Mouse (Mus musculus): ENCODE results near the gene Pnkd. TPM values are rescaled to one million over a fixed set of nuclear protein-coding genes. Genes with fewer than 3 reads are reported as not detected.
A peak's percentile ranks its signal among the peaks of the same experiment; 100 is the strongest.

Pnkd gene
- 119 and 133 TPM in 2 replicates for polyA plus RNA-seq (2014; fragmentation: Nextera tagmentation; extraction: Ambion mirVana)

DNA sequence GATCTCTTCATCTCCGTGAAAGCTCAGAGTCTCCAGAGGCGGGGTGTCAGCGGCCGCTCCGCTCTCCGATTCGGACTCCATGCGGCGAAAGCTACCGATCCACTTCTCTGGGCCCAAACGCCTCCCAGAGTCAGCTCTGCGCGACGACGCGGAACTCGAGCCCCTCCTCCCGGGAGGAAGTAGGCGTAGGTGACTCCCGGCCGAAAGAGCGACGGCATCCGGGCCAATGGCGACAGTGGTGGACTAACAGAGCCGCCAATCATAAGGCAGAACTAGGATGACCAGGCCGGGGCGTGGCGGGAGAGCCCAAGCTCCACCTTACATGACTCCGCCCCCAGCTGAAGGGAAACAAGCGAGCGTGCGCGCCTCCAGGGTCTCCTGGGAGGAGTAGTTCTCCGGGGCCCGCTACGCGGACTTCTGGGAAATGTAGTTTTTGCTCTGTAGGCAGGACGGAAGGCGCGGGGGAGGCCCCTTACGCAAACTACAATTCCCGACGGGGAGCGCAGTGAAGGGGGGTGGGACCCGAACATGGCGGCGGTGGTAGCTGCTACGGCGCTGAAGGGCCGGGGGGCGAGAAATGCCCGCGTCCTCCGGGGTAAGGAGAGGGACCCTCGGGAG lies at the start of gene Pnkd, which contains the start of gene Aamp:
Gene Pnkd, plus strand, starts transcription at position 388 of the 618 bp plus-strand sequence.
Gene Aamp, minus strand, starts transcription at position 196 of the 618 bp plus-strand sequence.
- H3K27ac ChIP-seq (replicated peaks; ENCODE audit: low read depth, low read length): peak within 1 kb of the TSS; percentile 85
- peak within 1 kb of the TSS; percentile 85 for H3K4me2 ChIP-seq (ENCODE audit: low read depth, low read length)
- no peaks in the 10 kb centered on the region for H3K27me3 ChIP-seq (replicated peaks; ENCODE audit: control insufficient read depth, insufficient read depth, low read length)
- H3K9ac ChIP-seq (ENCODE audit: low read depth, low read length): peak within 1 kb of the TSS; percentile 90
- H3K4me3 ChIP-seq (ENCODE audit: low read depth, low read length): peak within 1 kb of the TSS; percentile 90
- H3K36me3 ChIP-seq (ENCODE audit: control insufficient read depth, insufficient read depth, low read length): peaks cover 51% of the 10 kb centered on the region
- DNase-seq (ENCODE audit: low spot score): peak; percentile 100
- H3K9me3 ChIP-seq (ENCODE audit: control insufficient read depth, low read length): no peaks in the 10 kb centered on the region
- under 1% methylated on average over 51 of the region's 56 CpGs for WGBS
- peak; percentile 98 for ATAC-seq (ENCODE audit: low read depth)
- H3K4me1 ChIP-seq (ENCODE audit: control insufficient read depth, insufficient read depth, low read length): peaks cover 4% of the 10 kb centered on the region; the same call in 1 of the 2 replicates

DNA sequence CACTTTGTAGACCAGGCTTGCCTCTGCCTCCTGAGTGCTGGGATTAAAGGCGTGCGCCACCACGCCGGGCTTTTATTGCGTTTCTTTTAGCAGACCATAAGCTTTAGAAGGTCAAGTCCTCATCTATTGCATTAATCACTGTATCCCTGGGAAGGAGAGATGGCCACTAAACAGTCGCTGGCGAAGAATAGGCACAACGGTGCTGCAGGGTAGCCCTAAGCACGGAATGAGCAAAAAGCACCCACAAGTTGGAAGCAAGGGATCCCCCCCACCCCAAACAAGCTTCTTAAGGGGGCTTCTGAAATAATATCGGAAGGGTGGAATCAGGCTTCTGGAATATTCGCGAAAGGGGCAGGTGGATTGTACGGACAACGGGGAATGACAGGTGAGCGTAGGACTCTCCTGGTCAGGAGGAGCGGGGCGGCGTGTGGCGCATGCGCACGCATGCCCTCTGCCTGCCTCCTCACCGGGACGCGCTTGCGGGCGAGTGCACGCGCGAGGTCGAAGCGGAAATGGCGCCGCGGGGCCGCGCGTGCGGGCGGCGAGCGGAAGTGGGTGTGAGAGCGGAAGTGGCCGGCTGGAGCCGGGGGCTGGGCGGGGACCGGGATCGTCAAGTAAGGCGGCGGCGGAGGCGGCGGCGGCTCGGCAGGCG lies 48.7 kb upstream of the Pnkd start, which contains the start of gene Arpc2:
Gene Arpc2, plus strand, starts transcription at position 147 of the 652 bp plus-strand sequence.
- DNase-seq (ENCODE audit: low spot score) (peak; percentile 96), ATAC-seq (ENCODE audit: low read depth) (peak; percentile 93)
- no peaks in the 10 kb centered on the region for H3K36me3 ChIP-seq (ENCODE audit: control insufficient read depth, insufficient read depth, low read length)
- H3K4me3 ChIP-seq (ENCODE audit: low read depth, low read length): peak within 1 kb of the TSS; percentile 95
- H3K4me2 ChIP-seq (ENCODE audit: low read depth, low read length): peak within 1 kb of the TSS; percentile 90
- H3K27me3 ChIP-seq (replicated peaks; ENCODE audit: control insufficient read depth, insufficient read depth, low read length): no peaks in the 10 kb centered on the region
- no peaks in the 10 kb centered on the region for H3K9me3 ChIP-seq (ENCODE audit: control insufficient read depth, low read length)
- H3K27ac ChIP-seq (replicated peaks; ENCODE audit: low read depth, low read length): peak within 1 kb of the TSS; percentile 88
- peaks cover 32% of the 10 kb centered on the region for H3K4me1 ChIP-seq (ENCODE audit: control insufficient read depth, insufficient read depth, low read length)
- peak within 1 kb of the TSS; percentile 91 for H3K9ac ChIP-seq (ENCODE audit: low read depth, low read length)
- WGBS: 2% methylated on average over 50 of the region's 55 CpGs

DNA sequence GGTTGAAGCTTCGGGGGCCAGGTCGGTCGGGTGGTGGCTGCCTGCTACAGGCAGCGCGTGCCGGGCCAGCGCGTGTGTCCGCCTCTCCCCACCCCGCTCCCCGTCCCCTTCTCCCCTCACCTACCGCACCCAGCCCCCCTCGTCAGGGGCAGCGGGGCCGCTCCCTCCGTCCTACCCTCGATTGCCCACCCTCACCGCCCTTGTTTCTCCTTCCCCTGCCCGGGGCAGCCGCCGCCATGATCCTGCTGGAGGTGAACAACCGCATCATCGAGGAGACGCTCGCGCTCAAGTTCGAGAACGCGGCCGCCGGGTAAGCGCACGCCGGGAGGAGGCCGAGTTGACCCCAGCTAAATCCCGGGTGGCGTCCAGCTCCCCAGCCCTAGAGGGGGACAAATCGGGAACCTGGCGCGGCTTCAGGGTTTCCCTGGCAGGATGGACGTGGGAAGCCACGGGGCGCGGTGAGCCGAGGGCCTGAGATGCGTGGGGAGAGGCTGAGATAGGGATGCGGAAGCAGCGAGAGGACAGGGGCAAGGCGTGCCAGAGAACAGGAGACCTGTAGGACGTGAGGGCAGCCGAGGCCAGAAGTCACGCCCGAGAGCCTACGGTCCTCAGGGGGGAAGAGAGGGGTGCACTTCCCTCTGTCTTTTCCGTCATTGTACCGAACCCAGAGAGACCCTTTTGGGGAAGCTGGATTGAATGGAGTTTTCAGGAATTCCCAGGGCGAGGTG lies 48.0 kb upstream of the Pnkd start:
- 0% methylated on average over 22 of the region's 57 CpGs for WGBS
- peak; percentile 20 for ATAC-seq (ENCODE audit: low read depth)
- DNase-seq (ENCODE audit: low spot score): no peak

DNA sequence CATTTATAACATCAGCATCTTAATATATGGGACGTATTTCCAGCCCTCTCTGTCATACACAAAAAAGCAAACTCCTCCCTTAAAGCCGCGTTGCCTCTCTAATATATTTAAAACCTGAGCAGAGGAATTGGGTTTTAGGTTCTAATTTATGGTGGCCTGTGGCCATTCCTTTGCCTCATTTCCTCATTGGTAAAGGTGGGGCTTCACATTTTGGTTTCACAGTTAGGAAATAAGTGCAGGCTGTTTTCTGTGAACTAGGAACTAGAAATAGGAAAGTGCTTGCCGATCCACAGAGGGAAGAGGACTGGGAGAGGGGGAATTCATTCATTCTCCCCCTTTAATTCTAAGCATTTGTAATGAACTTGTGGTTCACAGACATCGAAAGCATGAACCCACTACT lies 47.1 kb upstream of the Pnkd start:
- peak overlapping the region; percentile 31; the same call in 1 of the 2 replicates for H3K27ac ChIP-seq (replicated peaks; ENCODE audit: low read depth, low read length)
- ATAC-seq (ENCODE audit: low read depth): no peak

More for the DNA sequence above, 48.0 kb upstream of the Pnkd start:
- peak overlapping the region; percentile 91 for H3K9ac ChIP-seq (ENCODE audit: low read depth, low read length)
- H3K4me3 ChIP-seq (ENCODE audit: low read depth, low read length): peak overlapping the region; percentile 95
- H3K4me2 ChIP-seq (ENCODE audit: low read depth, low read length): peak overlapping the region; percentile 90
- H3K9me3 ChIP-seq (ENCODE audit: control insufficient read depth, low read length): no peaks in the 10 kb centered on the region
- H3K36me3 ChIP-seq (ENCODE audit: control insufficient read depth, insufficient read depth, low read length): no peaks in the 10 kb centered on the region
- peaks cover 32% of the 10 kb centered on the region for H3K4me1 ChIP-seq (ENCODE audit: control insufficient read depth, insufficient read depth, low read length)
- peak overlapping the region; percentile 88 for H3K27ac ChIP-seq (replicated peaks; ENCODE audit: low read depth, low read length)
- H3K27me3 ChIP-seq (replicated peaks; ENCODE audit: control insufficient read depth, insufficient read depth, low read length): no peaks in the 10 kb centered on the region

DNA sequence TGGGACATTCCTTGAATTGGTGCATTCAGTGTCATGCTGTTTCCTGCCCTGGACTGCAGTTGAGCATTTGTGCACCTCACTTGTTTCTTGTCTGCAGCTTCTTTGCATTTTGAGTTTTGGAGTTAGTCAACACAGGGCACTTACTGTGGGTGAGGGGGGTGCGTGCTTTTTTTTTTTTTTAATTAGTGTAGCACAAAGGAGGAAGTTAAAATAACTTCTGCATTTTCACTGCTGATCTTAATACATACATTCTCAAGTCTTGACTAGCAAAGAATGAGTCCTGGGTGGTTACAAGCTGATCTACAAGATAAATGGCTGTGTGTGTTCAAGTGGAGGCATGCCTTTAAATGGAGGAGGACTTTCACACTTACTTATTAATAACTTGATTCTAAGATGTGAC lies 46.6 kb upstream of the Pnkd start:
- Histone ChIP-seq H3K27ac (replicated peaks; ENCODE audit: low read depth, low read length) (peak overlapping the region; percentile 31; the same call in 1 of the 2 replicates), H3K9ac (ENCODE audit: low read depth, low read length) (peak overlapping the region; percentile 91)

More for the DNA sequence above, 47.1 kb upstream of the Pnkd start:
- Histone ChIP-seq H3K4me1 (ENCODE audit: control insufficient read depth, insufficient read depth, low read length) (peaks cover 32% of the 10 kb centered on the region), H3K4me3 (ENCODE audit: low read depth, low read length) (peak overlapping the region; percentile 95), H3K9me3 (ENCODE audit: control insufficient read depth, low read length) (no peaks in the 10 kb centered on the region), H3K27me3 (replicated peaks; ENCODE audit: control insufficient read depth, insufficient read depth, low read length) (no peaks in the 10 kb centered on the region), H3K36me3 (ENCODE audit: control insufficient read depth, insufficient read depth, low read length) (0 out of 2 replicates have a peak, but pooled peaks cover 6% of the 10 kb centered on the region), H3K9ac (ENCODE audit: low read depth, low read length) (peak overlapping the region; percentile 91), H3K4me2 (ENCODE audit: low read depth, low read length) (peak overlapping the region; percentile 90)
- WGBS: 22% methylated on average over 5 of the region's 5 CpGs
- no peak for DNase-seq (ENCODE audit: low spot score)

DNA sequence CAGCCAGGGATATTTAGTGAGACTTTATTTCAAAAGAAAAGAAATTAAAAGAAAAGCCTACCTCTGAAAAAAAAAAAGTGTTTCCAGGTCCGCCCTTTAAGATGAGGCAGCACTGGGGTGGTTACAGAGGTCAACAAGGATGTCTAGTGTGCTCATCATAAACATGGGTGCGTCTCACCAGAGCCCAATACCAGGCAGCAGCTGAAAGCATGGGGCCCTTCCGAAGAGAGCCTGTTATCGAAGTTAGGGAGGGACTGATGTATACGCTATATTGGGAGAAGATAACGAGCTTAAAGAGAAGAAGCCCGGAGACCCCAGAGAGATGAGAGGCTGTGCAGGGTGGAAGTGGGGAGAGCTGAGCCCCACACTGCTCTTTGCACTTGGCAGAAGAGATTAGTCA lies 45.6 kb upstream of the Pnkd start:
- H3K9me3 ChIP-seq (ENCODE audit: control insufficient read depth, low read length): no peaks in the 10 kb centered on the region
- H3K27me3 ChIP-seq (replicated peaks; ENCODE audit: control insufficient read depth, insufficient read depth, low read length): no peaks in the 10 kb centered on the region
- DNase-seq (ENCODE audit: low spot score): no peak
- 0 out of 2 replicates have a peak overlapping the region, but pooled peaks have one; percentile 34 for H3K9ac ChIP-seq (ENCODE audit: low read depth, low read length)
- peaks cover 32% of the 10 kb centered on the region for H3K4me1 ChIP-seq (ENCODE audit: control insufficient read depth, insufficient read depth, low read length)
- H3K4me2 ChIP-seq (ENCODE audit: low read depth, low read length): peak overlapping the region; percentile 90
- H3K27ac ChIP-seq (replicated peaks; ENCODE audit: low read depth, low read length): no peak overlapping the region
- 0 out of 2 replicates have a peak, but pooled peaks cover 6% of the 10 kb centered on the region for H3K36me3 ChIP-seq (ENCODE audit: control insufficient read depth, insufficient read depth, low read length)
- H3K4me3 ChIP-seq (ENCODE audit: low read depth, low read length): no peak overlapping the region; the same call in 1 of the 2 replicates
- ATAC-seq (ENCODE audit: low read depth): no peak
- 56% methylated on average over 7 of the region's 7 CpGs for WGBS

More for the DNA sequence above, 46.6 kb upstream of the Pnkd start:
- ATAC-seq (ENCODE audit: low read depth) (no peak), DNase-seq (ENCODE audit: low spot score) (peak; percentile 47)
- WGBS: 53% methylated on average over 1 of the region's 1 CpGs
- H3K4me2 ChIP-seq (ENCODE audit: low read depth, low read length): peak overlapping the region; percentile 90
- H3K36me3 ChIP-seq (ENCODE audit: control insufficient read depth, insufficient read depth, low read length): 0 out of 2 replicates have a peak, but pooled peaks cover 6% of the 10 kb centered on the region
- H3K9me3 ChIP-seq (ENCODE audit: control insufficient read depth, low read length): no peaks in the 10 kb centered on the region
- H3K4me1 ChIP-seq (ENCODE audit: control insufficient read depth, insufficient read depth, low read length): peaks cover 32% of the 10 kb centered on the region
- H3K27me3 ChIP-seq (replicated peaks; ENCODE audit: control insufficient read depth, insufficient read depth, low read length): no peaks in the 10 kb centered on the region
- H3K4me3 ChIP-seq (ENCODE audit: low read depth, low read length): peak overlapping the region; percentile 95

DNA sequence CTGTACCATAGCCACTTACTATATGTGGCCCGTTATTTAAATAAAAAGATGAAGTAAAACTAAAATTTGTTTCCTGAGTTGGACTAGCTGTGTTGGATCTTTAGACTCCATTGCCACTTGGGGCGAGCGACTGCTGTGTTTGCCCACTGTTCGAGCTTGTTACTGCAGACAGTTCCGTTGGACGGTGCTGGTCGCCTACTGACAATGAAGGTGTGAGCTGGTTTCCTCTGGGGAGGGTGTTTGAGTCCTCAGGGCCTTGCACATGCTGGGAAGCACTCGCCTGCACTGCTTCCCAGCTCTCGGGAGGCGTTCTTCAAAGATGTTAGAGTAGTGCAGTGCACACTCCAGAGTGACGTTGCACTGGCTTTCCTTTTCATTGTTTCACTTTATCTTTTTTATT lies 45.1 kb upstream of the Pnkd start:
- no peak overlapping the region for H3K4me3 ChIP-seq (ENCODE audit: low read depth, low read length)
- H3K4me2 ChIP-seq (ENCODE audit: low read depth, low read length): peak overlapping the region; percentile 90
- H3K9ac ChIP-seq (ENCODE audit: low read depth, low read length): 0 out of 2 replicates have a peak overlapping the region, but pooled peaks have one; percentile 34
- no peak overlapping the region for H3K27ac ChIP-seq (replicated peaks; ENCODE audit: low read depth, low read length)
- no peak for ATAC-seq (ENCODE audit: low read depth)
- H3K36me3 ChIP-seq (ENCODE audit: control insufficient read depth, insufficient read depth, low read length): 0 out of 2 replicates have a peak, but pooled peaks cover 6% of the 10 kb centered on the region
- no peaks in the 10 kb centered on the region for H3K9me3 ChIP-seq (ENCODE audit: control insufficient read depth, low read length)
- 52% methylated on average over 11 of the region's 11 CpGs for WGBS
- H3K27me3 ChIP-seq (replicated peaks; ENCODE audit: control insufficient read depth, insufficient read depth, low read length): no peaks in the 10 kb centered on the region
- peaks cover 32% of the 10 kb centered on the region for H3K4me1 ChIP-seq (ENCODE audit: control insufficient read depth, insufficient read depth, low read length)
- no peak for DNase-seq (ENCODE audit: low spot score)

DNA sequence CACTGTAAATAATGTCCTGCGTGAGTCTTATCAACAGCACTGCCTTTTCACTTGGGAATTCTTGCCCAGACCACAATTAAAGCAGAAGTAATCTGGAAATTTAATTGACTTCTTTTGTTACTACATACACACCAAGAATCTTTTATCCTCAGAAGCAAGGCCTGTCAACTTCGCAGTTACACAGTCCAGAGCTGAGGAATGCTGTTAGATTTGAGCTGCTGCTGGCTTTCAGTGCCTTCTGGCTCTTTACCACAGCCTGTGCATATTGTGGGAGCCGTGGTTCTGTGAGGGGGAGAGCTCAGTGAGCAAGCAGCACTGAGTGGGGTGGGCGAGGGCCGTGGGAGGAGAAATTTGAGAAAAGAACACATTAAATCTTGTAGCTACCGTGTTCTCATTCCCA lies 44.4 kb upstream of the Pnkd start:
- no peak overlapping the region for H3K9ac ChIP-seq (ENCODE audit: low read depth, low read length)
- H3K4me2 ChIP-seq (ENCODE audit: low read depth, low read length): peak overlapping the region; percentile 3; the same call in 1 of the 2 replicates
- H3K27ac ChIP-seq (replicated peaks; ENCODE audit: low read depth, low read length): peak overlapping the region; percentile 30
- DNase-seq (ENCODE audit: low spot score): peak; percentile 45
- H3K4me3 ChIP-seq (ENCODE audit: low read depth, low read length): no peak overlapping the region
- ATAC-seq (ENCODE audit: low read depth): 0 out of 2 replicates have a peak, but pooled peaks have one; percentile 17
- H3K4me1 ChIP-seq (ENCODE audit: control insufficient read depth, insufficient read depth, low read length): peaks cover 32% of the 10 kb centered on the region
- WGBS: 39% methylated on average over 6 of the region's 6 CpGs
- H3K9me3 ChIP-seq (ENCODE audit: control insufficient read depth, low read length): no peaks in the 10 kb centered on the region
- H3K36me3 ChIP-seq (ENCODE audit: control insufficient read depth, insufficient read depth, low read length): 0 out of 2 replicates have a peak, but pooled peaks cover 6% of the 10 kb centered on the region
- no peaks in the 10 kb centered on the region for H3K27me3 ChIP-seq (replicated peaks; ENCODE audit: control insufficient read depth, insufficient read depth, low read length)

Data from embryonic facial prominence, embryonic 14.5 days (tissue).